In the genomic region with DNA sequence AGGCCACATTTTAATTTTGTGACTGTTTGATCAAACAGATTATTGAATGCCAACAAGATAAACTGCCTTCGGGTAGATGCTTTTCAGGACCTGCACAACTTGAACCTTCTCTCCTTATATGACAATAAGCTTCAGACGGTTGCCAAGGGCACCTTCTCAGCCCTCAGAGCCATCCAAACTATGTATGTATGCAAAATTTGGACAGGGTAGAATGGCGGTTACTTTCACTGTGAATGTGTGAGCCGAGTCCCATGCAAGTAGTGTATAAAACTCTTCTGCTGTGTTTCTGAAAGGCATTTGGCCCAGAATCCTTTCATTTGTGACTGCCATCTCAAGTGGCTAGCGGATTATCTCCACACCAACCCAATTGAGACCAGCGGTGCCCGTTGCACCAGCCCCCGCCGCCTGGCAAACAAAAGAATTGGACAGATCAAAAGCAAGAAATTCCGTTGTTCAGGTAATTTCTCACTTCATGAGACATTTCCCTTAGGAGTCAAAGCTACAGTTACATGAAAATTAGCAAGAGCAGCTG, we compare ENCODE assay signal across 20 mouse cellular contexts.
"Had no signal": no experiment of that assay in that cellular context is flagged by ENCODE, and none has a peak within 500 bp of the region (broad histone marks: within the 10 kb centered on the region; RNA-seq: fewer than 3 reads in every experiment).

No protein-coding gene starts in this region.

- H3K4me1 ChIP-seq: limb, embryonic 10.5 days; limb, embryonic 13.5 days; liver, embryonic 12.5 days; liver, embryonic 15.5 days; lung, embryonic 15.5 days; megakaryocyte, embryonic 14.5 days had no signal

- ATAC-seq: intestine, embryonic 16.5 days; liver, embryonic 12.5 days had no signal

- H3K4me3 ChIP-seq: limb, embryonic 10.5 days; limb, embryonic 13.5 days; liver, embryonic 12.5 days; liver, embryonic 15.5 days; lung, embryonic 15.5 days; megakaryocyte, embryonic 14.5 days had no signal

- H3K4me2 ChIP-seq: limb, embryonic 13.5 days; liver, embryonic 12.5 days; liver, embryonic 15.5 days; lung, embryonic 15.5 days had no signal

- H3K9ac ChIP-seq: limb, embryonic 13.5 days; liver, embryonic 12.5 days; liver, embryonic 15.5 days; lung, embryonic 15.5 days had no signal

- DNase-seq: kidney, adult 18-20 months; kidney, adult 9 months; kidney, postnatal 14 days; kidney, postnatal 4 days; liver; lung, adult 18-20 months; lung, postnatal 10 days; lung, postnatal 36 days; right cerebral cortex, postnatal 14 days; right cerebral cortex, postnatal 4 days; thymus, adult 2 months; thymus, postnatal 14 days had no signal

- H3K27ac ChIP-seq: limb, embryonic 10.5 days; limb, embryonic 13.5 days; liver, embryonic 12.5 days; liver, embryonic 15.5 days; lung, embryonic 15.5 days; stomach, postnatal 0 days had no signal

- H3K36me3 ChIP-seq: limb, embryonic 10.5 days; liver, embryonic 12.5 days; liver, embryonic 15.5 days had no signal

- H3K27me3 ChIP-seq: limb, embryonic 13.5 days; liver, embryonic 12.5 days; liver, embryonic 15.5 days; lung, embryonic 15.5 days; megakaryocyte, embryonic 14.5 days had no signal

- H3K9me3 ChIP-seq: limb, embryonic 10.5 days; limb, embryonic 13.5 days; liver, embryonic 12.5 days; liver, embryonic 15.5 days; lung, embryonic 15.5 days; megakaryocyte, embryonic 14.5 days had no signal
